Mouse (Mus musculus): ENCODE results near the gene Accs.

DNA sequence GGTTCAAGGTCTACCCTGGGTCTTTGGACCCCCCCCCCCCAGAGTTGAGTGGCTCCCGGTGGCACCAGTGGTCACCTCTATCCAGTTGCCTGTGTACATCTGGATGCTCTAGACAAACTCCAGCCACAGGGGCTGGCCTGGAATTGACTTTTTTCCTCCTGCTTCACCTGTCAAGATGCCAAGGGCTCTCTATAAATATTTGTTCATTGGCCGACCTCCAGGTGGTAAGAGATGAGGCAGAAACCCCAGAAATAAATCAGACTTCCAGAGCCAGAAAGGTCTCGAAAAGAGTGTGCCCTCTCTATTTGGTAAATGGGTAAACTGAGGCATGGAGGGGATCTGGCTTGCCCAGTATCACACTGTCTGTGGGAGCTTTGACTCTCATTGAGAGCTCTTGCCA, 31.2 kb upstream of the Accs start:
- TF ChIP-seq POLR2A (IDR thresholded peaks at IDR 0.05; ENCODE audit: insufficient read depth, low read depth, low read length) = no peak
- TF ChIP-seq CTCF (IDR thresholded peaks at IDR 0.05) = no peak
